Mouse (Mus musculus) limb, embryonic 14.5 days (tissue): ENCODE measurements around the gene Heatr1. TPM values are rescaled to one million over a fixed set of nuclear protein-coding genes. Genes with fewer than 3 reads are reported as not detected.

Experiments
- ATAC-seq: fragments of 200-750 bp; cut with Nextera tagmentation; 2 replicates; pipeline ENCODE4 v1.8.0; 2017; ENCODE audit warnings: low read depth, moderate number of reproducible peaks, moderate TSS enrichment; ENCODE audit not compliant: low FRiP score
- DNase-seq: peaks from one replicate; pipeline ENCODE4 v3.0.0-alpha.2; 2015; ENCODE audit warnings: low spot score
- H3K27ac ChIP-seq: fragments of 300-500 bp; sonication (generic); replicated peaks from 2 replicates; pipeline ENCODE4 v1.5.1; 2014; ENCODE audit warnings: low read depth, mild to moderate bottlenecking, low read length, moderate library complexity, mixed read lengths
- H3K27me3 ChIP-seq: fragments of 300-500 bp; sonication (generic); 2 replicates; pipeline ENCODE4 v1.6.1; 2014; ENCODE audit warnings: low read length, mixed read lengths; ENCODE audit not compliant: control insufficient read depth, insufficient read depth
- H3K36me3 ChIP-seq: fragments of 300-500 bp; sonication (generic); 2 replicates; pipeline ENCODE4 v1.6.1; 2014; ENCODE audit warnings: mild to moderate bottlenecking, low read length, moderate library complexity, mixed read lengths; ENCODE audit not compliant: control insufficient read depth, insufficient read depth
- H3K4me1 ChIP-seq: fragments of 300-500 bp; sonication (generic); 2 replicates; pipeline ENCODE4 v1.6.1; 2014; ENCODE audit warnings: antibody characterized with exemption, low read length, mixed read lengths; ENCODE audit not compliant: control insufficient read depth, insufficient read depth
- H3K4me2 ChIP-seq: fragments of 300-500 bp; sonication (generic); replicated peaks from 2 replicates; pipeline ENCODE4 v1.6.1; 2014; ENCODE audit warnings: low read depth, mild to moderate bottlenecking, low read length, moderate library complexity; ENCODE audit not compliant: severe bottlenecking
- H3K4me3 ChIP-seq: fragments of 300-500 bp; sonication (generic); replicated peaks from 2 replicates; pipeline ENCODE4 v1.5.1; 2014; ENCODE audit warnings: low read length
- H3K9ac ChIP-seq: fragments of 300-500 bp; sonication (generic); 2 replicates; pipeline ENCODE4 v1.6.1; 2014; ENCODE audit warnings: mild to moderate bottlenecking, low read depth, low read length, moderate library complexity; ENCODE audit not compliant: severe bottlenecking
- H3K9me3 ChIP-seq: fragments of 300-500 bp; sonication (generic); 2 replicates; pipeline ENCODE4 v1.6.1; 2016; ENCODE audit warnings: low read length; ENCODE audit not compliant: control insufficient read depth
- POLR2A ChIP-seq: fragments of 200-500 bp; IDR thresholded peaks from 2 replicates; pipeline ENCODE4 v1.8.0; 2012; ENCODE audit warnings: inconsistent platforms, mild to moderate bottlenecking, moderate library complexity, borderline replicate concordance; ENCODE audit not compliant: insufficient read depth, insufficient read length; ENCODE audit errors: extremely low read depth
- WGBS: fragments of 180-500 bp; shearing (Covaris S2); extraction: QIAGEN DNeasy Blood & Tissue Kit; methylation state at CpG from one replicate; pipeline ENCODE4 v1.1.7; 2014; 5-methylcytosine and 5-hydroxymethylcytosine counted together
- polyA plus RNA-seq, 2 experiments: library from polyadenylated mRNA; depleted of rRNA in 1 of 2; stranded (reverse) in 1 of 2; unstranded in 1 of 2; fragments of >200 nt; fragmentation: Nextera tagmentation in 1 of 2; extraction: Ambion mirVana in 1 of 2; gene quantifications; 2 replicates each; pipeline versions ENCODE4 v1.2.1 to v1.2.3; 2012 to 2014

Gene Heatr1
- polyA plus RNA-seq, 2 experiments: 21.3 to 26.1 TPM

DNA sequence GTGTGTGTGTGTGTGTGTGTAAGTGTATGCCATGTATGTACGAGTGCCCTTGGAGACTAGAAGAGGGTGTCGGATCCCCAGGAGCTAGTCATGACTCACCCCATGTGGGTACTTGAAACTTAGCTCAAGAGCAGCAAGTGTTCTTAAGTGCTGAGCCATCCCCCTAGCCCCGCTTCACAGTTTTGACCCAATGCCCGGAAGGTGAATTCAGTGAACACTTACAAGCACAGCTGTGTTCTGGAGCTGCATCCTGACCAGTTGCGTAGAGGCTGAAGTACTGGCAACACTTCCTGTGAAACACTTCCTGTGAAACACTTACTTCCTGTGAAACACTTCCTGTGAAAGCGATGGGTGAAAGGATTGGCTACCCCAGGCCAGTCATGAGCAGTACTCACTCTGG lies 80.4 kb downstream of the Heatr1 start:
- 94% methylated on average over 6 of the region's 6 CpGs for WGBS
- Histone ChIP-seq H3K9me3 (no peaks in the 10 kb centered on the region), H3K27ac (no peak overlapping the region), H3K9ac (no peak overlapping the region), H3K36me3 (no peaks in the 10 kb centered on the region), H3K4me1 (no peaks in the 10 kb centered on the region), H3K4me2 (no peak overlapping the region), H3K27me3 (no peaks in the 10 kb centered on the region), H3K4me3 (no peak overlapping the region)
- no peak for TF ChIP-seq POLR2A
- ATAC-seq: no peak
- no peak for DNase-seq

DNA sequence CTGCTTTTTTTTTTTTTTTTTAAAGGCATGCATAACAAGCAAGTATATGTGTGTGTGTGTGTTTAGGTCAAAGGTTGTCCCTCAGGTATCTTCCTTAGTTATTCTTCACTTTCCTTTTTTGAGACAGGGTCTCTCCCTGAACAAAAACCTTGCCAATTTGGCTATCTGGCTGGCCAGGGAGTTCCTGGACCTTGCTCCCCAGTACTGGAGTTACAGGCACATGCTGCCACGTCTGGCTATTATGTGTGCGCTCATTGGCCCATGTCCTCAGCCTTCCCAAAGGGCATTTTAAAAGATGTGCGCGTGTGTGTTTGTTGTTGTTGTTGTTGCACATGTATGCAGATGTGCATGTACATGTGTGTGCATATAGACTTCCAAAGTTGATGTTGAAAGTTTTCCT lies 82.1 kb downstream of the Heatr1 start:
- H3K36me3 ChIP-seq: no peaks in the 10 kb centered on the region
- 90% methylated on average over 4 of the region's 4 CpGs for WGBS
- no peak overlapping the region for H3K4me3 ChIP-seq
- no peak overlapping the region for H3K9ac ChIP-seq
- H3K9me3 ChIP-seq: no peaks in the 10 kb centered on the region
- ATAC-seq: no peak
- no peaks in the 10 kb centered on the region for H3K27me3 ChIP-seq
- H3K4me2 ChIP-seq: no peak overlapping the region
- no peak overlapping the region for H3K27ac ChIP-seq
- TF ChIP-seq POLR2A: no peak
- H3K4me1 ChIP-seq: no peaks in the 10 kb centered on the region
- no peak for DNase-seq

DNA sequence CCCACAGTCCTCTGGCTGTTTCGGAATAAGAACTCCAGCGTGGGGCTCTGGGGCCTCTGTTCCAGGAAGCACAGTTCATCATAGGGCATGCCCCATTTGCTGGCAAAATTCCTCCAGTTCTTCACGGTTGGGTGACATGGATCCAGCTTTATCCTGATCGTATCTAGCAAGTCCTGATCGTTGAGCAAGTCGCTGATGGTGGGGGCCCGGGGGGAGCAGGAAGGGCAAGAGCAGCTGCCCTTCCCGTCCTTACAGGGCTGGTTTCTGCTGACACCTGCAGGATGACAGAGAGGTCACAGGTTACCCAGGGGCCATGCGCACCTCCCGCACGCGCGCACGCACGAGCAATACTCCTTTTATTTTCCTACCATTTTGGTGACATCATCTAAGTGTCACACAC lies 83.5 kb downstream of the Heatr1 start:
- Histone ChIP-seq H3K4me2 (no peak overlapping the region), H3K4me3 (no peak overlapping the region), H3K36me3 (no peaks in the 10 kb centered on the region), H3K9me3 (no peaks in the 10 kb centered on the region), H3K27ac (no peak overlapping the region), H3K9ac (no peak overlapping the region), H3K4me1 (no peaks in the 10 kb centered on the region), H3K27me3 (no peaks in the 10 kb centered on the region)
- ATAC-seq (no peak), DNase-seq (no peak)
- TF ChIP-seq POLR2A: no peak
- WGBS: 84% methylated on average over 15 of the region's 15 CpGs

DNA sequence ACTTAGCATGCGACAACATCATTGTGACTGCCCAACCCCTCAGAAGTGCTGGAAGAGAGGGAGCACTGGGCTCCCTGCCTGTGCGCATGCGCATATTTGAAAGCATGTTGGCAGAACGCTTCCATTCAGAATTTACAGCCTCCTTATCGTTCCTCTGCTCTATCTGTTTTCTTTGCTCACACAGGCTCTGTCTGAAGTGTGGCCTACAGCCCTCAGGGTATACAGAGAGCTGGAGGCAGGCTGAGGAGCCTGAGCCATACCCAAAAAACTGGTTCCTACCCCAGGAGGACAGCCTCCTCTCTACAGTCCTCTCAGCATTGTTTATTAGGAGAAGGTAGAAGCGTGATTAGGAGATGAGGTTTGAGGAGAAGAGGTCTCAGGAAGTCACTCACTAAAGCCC lies 85.0 kb downstream of the Heatr1 start:
- DNase-seq: no peak
- H3K4me3 ChIP-seq: no peak overlapping the region
- no peaks in the 10 kb centered on the region for H3K36me3 ChIP-seq
- no peaks in the 10 kb centered on the region for H3K4me1 ChIP-seq
- no peak overlapping the region for H3K27ac ChIP-seq
- no peaks in the 10 kb centered on the region for H3K27me3 ChIP-seq
- no peak overlapping the region for H3K9ac ChIP-seq
- WGBS: 80% methylated on average over 6 of the region's 6 CpGs
- no peaks in the 10 kb centered on the region for H3K9me3 ChIP-seq
- ATAC-seq: no peak
- no peak for TF ChIP-seq POLR2A
- H3K4me2 ChIP-seq: no peak overlapping the region

DNA sequence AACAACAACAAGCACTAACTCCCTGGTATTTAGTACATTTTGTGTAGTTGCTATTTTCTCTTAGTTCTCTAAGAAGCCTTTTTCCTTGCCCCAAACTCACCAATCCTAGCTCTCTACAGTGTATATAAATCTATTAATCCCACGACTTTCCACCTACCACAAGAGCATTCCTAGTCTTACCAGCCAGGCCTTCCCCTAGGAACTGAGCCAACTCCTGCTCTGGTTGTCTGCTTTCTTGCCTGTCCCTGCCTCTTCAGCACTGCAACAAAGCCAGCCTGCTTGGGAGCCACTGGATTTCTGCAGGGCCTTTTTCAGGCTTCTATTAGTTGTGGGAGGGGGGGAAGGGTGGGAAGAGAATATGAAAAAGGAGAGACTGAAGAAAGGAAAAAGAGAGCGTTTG lies 90.4 kb downstream of the Heatr1 start:
- H3K9ac ChIP-seq: no peak overlapping the region
- no peaks in the 10 kb centered on the region for H3K4me1 ChIP-seq
- DNase-seq: peak; percentile 34
- no peak overlapping the region for H3K4me2 ChIP-seq
- no peaks in the 10 kb centered on the region for H3K9me3 ChIP-seq
- no peaks in the 10 kb centered on the region for H3K27me3 ChIP-seq
- H3K4me3 ChIP-seq: no peak overlapping the region
- 56% methylated on average over 2 of the region's 2 CpGs for whole genome bisulfite sequencing
- no peaks in the 10 kb centered on the region for H3K36me3 ChIP-seq
- no peak for TF ChIP-seq POLR2A
- ATAC-seq: no peak
- H3K27ac ChIP-seq: no peak overlapping the region

DNA sequence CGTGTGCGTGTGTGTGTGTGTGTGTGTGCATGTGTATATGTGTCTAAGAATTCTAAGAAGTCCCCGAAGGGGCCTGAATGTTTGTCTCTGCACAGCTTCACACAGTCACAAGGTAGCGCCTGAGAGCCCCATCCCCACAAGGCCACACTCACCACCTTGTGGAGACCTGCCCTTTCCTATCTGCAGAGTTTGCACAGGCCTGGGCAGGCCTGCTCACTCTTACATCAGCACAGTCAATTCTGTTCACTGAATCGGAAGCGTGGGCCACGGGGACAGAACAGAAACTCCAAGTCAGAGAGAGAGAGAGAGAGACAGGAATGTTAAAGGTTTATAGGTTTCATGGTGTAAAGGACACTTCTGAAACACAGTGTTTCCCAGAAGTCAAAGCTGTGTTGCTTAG lies 90.8 kb downstream of the Heatr1 start:
- H3K27ac ChIP-seq: no peak overlapping the region
- DNase-seq (peak; percentile 26), ATAC-seq (no peak)

More for the DNA sequence above, 90.8 kb downstream of the Heatr1 start:
- Histone ChIP-seq H3K4me3 (no peak overlapping the region), H3K9ac (no peak overlapping the region), H3K4me2 (no peak overlapping the region), H3K27me3 (no peaks in the 10 kb centered on the region), H3K9me3 (no peaks in the 10 kb centered on the region), H3K4me1 (no peaks in the 10 kb centered on the region), H3K36me3 (no peaks in the 10 kb centered on the region)
- 75% methylated on average over 7 of the region's 7 CpGs for WGBS
- TF ChIP-seq POLR2A: no peak

Other genes with a start within 250 kb of the Heatr1 start
- gene Mtr, start 136.9 kb upstream of the Heatr1 start, polyA plus RNA-seq (2012; rRNA removed): 15.9 and 16.5 TPM in 2 replicates
- gene Mtr, start 136.9 kb upstream of the Heatr1 start, polyA plus RNA-seq (2014; fragmentation: Nextera tagmentation; extraction: Ambion mirVana): 19.9 and 21.4 TPM in 2 replicates
- 132 and 141 TPM in 2 replicates for gene Actn2, start 54.3 kb upstream of the Heatr1 start, polyA plus RNA-seq (2012; rRNA removed)
- gene Actn2, start 54.3 kb upstream of the Heatr1 start, polyA plus RNA-seq (2014; fragmentation: Nextera tagmentation; extraction: Ambion mirVana): 153 and 219 TPM in 2 replicates
- 27.5 and 29.1 TPM in 2 replicates for gene Lgals8, start 69.9 kb downstream of the Heatr1 start, polyA plus RNA-seq (2012; rRNA removed)
- 19.9 and 21.6 TPM in 2 replicates for gene Lgals8, start 69.9 kb downstream of the Heatr1 start, polyA plus RNA-seq (2014; fragmentation: Nextera tagmentation; extraction: Ambion mirVana)
- 1.5 and 1.7 TPM in 2 replicates for gene Edaradd, start 125.4 kb downstream of the Heatr1 start, polyA plus RNA-seq (2012; rRNA removed)
- 3.8 and 4.5 TPM in 2 replicates for gene Edaradd, start 125.4 kb downstream of the Heatr1 start, polyA plus RNA-seq (2014; fragmentation: Nextera tagmentation; extraction: Ambion mirVana)
- gene Ero1lb, start 170.8 kb downstream of the Heatr1 start, polyA plus RNA-seq (2012; rRNA removed): 3.1 and 3.4 TPM in 2 replicates
- gene Ero1lb, start 170.8 kb downstream of the Heatr1 start, polyA plus RNA-seq (2014; fragmentation: Nextera tagmentation; extraction: Ambion mirVana): 5.9 and 6.4 TPM in 2 replicates